Mouse (Mus musculus) embryonic facial prominence, embryonic 11.5 days (tissue): Measurements from ENCODE around the gene Prkacb. TPM values are rescaled to one million over a fixed set of nuclear protein-coding genes. Genes with fewer than 3 reads are reported as not detected.

ENCODE experiments used
- ATAC-seq: fragments of 200-750 bp; cut with Nextera tagmentation; replicated peaks from 2 replicates; pipeline ENCODE4 v1.8.0; 2017; ENCODE audit warnings: low read depth; ENCODE audit not compliant: insufficient number of reproducible peaks, low FRiP score, low TSS enrichment
- DNase-seq: peaks from one replicate; pipeline ENCODE4 v3.0.0-alpha.2; 2015; ENCODE audit warnings: low spot score
- H3K27ac ChIP-seq: fragments of 300-500 bp; sonication (generic); replicated peaks from 2 replicates; pipeline ENCODE4 v1.5.1; 2014; ENCODE audit warnings: mild to moderate bottlenecking, low read depth, low read length, control low read depth
- H3K27me3 ChIP-seq: fragments of 300-500 bp; sonication (generic); 2 replicates; pipeline ENCODE4 v1.6.1; 2014; ENCODE audit warnings: mild to moderate bottlenecking, low read length, moderate library complexity, mixed read lengths; ENCODE audit not compliant: control insufficient read depth, insufficient read depth
- H3K36me3 ChIP-seq: fragments of 300-500 bp; sonication (generic); replicated peaks from 2 replicates; pipeline ENCODE4 v1.6.1; 2014; ENCODE audit warnings: low read depth, mild to moderate bottlenecking, low read length, moderate library complexity, mixed read lengths; ENCODE audit not compliant: control insufficient read depth, insufficient read depth
- H3K4me1 ChIP-seq: fragments of 300-500 bp; sonication (generic); 2 replicates; pipeline ENCODE4 v1.6.1; 2014; ENCODE audit warnings: low read length, mixed read lengths; ENCODE audit not compliant: control insufficient read depth, insufficient read depth
- H3K4me2 ChIP-seq: fragments of 300-500 bp; sonication (generic); 2 replicates; pipeline ENCODE4 v1.6.1; 2014; ENCODE audit warnings: low read depth, mild to moderate bottlenecking, control low read depth, low read length, moderate library complexity
- H3K4me3 ChIP-seq: fragments of 300-500 bp; sonication (generic); 2 replicates; pipeline ENCODE4 v1.5.1; 2014; ENCODE audit warnings: low read depth, low read length, control low read depth
- H3K9ac ChIP-seq: fragments of 300-500 bp; sonication (generic); replicated peaks from 2 replicates; pipeline ENCODE4 v1.6.1; 2014; ENCODE audit warnings: mild to moderate bottlenecking, control low read depth, low read length
- H3K9me3 ChIP-seq: fragments of 300-500 bp; sonication (generic); replicated peaks from 2 replicates; pipeline ENCODE4 v1.6.1; 2016; ENCODE audit warnings: mild to moderate bottlenecking, low read length, inconsistent platforms, mixed read lengths; ENCODE audit not compliant: control insufficient read depth
- whole genome bisulfite sequencing: fragments of 180-500 bp; shearing (Covaris S2); extraction: QIAGEN DNeasy Blood & Tissue Kit; methylation state at CpG from one replicate; pipeline ENCODE4 v1.1.7; 2014; 5-methylcytosine and 5-hydroxymethylcytosine counted together
- polyA plus RNA-seq: library from polyadenylated mRNA; unstranded; fragments of >200 nt; fragmentation: Nextera tagmentation; extraction: Ambion mirVana; gene quantifications from 2 replicates; pipeline ENCODE4 v1.2.1, GENCODE M21; 2014

Gene Prkacb
- polyA plus RNA-seq, 1 experiment from 2014 or later, result 78.1 TPM

DNA sequence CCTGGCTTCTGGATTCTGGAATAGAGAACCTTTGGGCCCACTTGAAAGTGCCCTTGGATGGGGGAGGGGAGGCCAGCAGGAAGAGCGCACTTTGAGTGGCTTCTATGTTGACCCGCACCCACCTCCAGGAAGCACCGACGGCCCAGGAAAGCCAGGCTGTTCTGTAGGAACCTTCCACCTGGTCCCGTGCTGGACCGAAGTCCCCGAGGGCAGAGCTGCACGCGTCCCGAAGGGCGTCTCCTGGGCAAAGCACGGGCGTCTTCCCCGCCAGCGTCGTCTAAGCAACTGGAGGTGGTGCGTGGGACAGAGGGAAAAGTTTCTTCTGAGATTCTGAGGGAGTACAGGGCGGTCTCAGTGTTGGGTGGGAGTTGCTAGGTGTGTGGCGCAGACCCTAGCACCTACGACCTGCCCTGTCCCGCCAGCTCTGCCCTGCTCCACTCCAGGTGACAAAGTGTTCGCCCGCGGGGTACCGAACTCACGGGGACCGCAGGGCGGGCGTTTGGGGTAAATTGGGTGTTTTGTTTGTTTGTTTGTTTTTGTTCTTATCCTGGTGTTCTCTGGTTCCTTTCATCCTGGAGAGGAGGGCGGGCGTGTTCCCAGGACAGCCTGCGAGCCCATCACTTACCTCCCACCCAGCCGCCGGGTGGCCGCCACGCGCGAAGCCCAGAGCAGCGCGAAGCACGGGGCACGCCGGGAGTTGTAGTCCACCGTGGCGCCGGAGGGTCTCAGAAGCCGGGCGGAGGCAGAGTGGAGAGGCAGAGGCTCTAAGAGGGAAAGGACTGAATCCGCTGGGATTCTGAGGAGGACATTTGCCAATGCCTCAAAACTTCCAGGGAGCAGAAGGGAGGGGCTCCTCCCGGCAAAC, 127.7 kb downstream of the Prkacb start, which contains the start of gene Samd13:
Gene Samd13 (minus strand): TSS at position 782 of the 865 bp plus-strand sequence.
- Histone ChIP-seq H3K9me3 (no peaks in the 10 kb centered on the region), H3K4me2 (peak within 1 kb of the TSS; percentile 85), H3K9ac (peak within 1 kb of the TSS; percentile 72), H3K36me3 (no peaks in the 10 kb centered on the region), H3K4me1 (no peaks in the 10 kb centered on the region), H3K4me3 (peak within 1 kb of the TSS; percentile 51), H3K27me3 (no peaks in the 10 kb centered on the region), H3K27ac (no peak within 1 kb of the TSS)
- DNase-seq, result peak; percentile 91
- WGBS, result 3% methylated on average over 50 of the region's 50 CpGs
- ATAC-seq, result peak; percentile 91

DNA sequence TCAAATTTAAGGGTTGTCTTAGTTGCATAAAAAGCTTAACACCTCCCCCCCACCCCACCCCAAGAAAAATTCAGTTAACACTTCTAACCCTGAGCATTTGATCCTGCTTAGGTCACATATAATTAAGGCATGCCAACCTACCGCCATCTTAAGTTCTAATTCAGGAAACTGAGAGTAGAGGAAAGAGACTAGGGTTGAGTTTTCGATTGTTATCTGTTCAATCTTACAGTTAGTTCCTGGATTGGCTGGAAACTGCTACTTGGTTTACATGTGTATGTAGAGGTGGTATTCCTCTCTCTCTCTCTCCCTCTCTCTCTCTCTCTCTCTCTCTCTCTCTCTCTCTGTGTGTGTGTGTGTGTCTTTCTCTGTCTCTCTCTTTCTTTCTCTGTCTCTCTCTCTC, 129.7 kb downstream of the Prkacb start:
- H3K4me1 ChIP-seq, result no peaks in the 10 kb centered on the region
- H3K4me3 ChIP-seq, result no peak overlapping the region
- ATAC-seq, result no peak
- DNase-seq, result no peak
- no peak overlapping the region for H3K4me2 ChIP-seq
- no peaks in the 10 kb centered on the region for H3K27me3 ChIP-seq
- H3K27ac ChIP-seq, result no peak overlapping the region
- WGBS, result 62% methylated on average over 2 of the region's 2 CpGs
- no peaks in the 10 kb centered on the region for H3K9me3 ChIP-seq
- no peak overlapping the region for H3K9ac ChIP-seq
- no peaks in the 10 kb centered on the region for H3K36me3 ChIP-seq

DNA sequence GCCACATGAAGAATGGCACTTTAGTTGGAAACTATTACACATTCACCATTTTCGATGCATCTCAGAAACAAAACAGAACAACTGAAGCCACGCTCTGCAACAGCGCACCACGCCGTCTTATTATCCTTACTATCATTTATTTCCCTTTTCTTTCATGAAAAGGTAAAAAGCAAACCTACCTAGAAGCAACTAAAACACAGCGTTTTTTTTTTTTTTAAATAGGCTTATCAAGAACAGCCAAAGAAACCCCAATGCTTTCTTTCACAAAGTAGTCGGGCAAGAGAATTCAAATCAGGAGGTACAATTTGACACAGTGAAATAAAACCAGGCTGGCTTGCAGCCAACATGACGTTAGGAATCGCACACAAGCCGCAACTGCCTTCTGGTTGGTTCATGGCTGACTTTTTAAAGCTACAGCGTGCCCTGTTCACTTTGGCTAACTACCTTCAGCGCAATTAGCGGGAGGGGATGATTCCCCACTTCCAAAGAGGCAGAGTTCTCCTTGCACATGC, 130.6 kb downstream of the Prkacb start:
- Histone ChIP-seq H3K27me3 (no peaks in the 10 kb centered on the region), H3K27ac (no peak overlapping the region), H3K4me1 (no peaks in the 10 kb centered on the region), H3K4me3 (no peak overlapping the region), H3K36me3 (no peaks in the 10 kb centered on the region), H3K4me2 (peak overlapping the region; percentile 5; the same call in 1 of the 2 replicates), H3K9ac (no peak overlapping the region), H3K9me3 (no peaks in the 10 kb centered on the region)
- 54% methylated on average over 13 of the region's 13 CpGs for WGBS
- DNase-seq (peak; percentile 77), ATAC-seq (no peak)

DNA sequence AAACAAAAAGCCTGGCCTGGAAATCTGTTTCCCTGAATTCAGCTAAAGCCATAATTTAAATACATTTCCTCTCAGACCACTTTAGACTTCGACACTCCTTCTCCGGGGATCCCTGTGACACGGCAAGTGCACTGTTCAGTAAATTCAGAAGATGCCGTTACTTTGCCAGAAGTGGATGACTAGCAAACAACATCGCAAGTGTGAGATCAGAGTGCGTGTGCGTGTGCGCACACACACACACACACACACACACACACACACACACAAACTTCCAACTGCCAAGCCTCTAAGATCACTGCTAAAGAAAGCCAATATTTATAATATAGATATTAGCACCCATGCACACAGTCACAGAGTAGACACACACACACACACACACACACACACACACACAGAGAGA, 131.1 kb downstream of the Prkacb start:
- 81% methylated on average over 8 of the region's 8 CpGs for WGBS
- Histone ChIP-seq H3K36me3 (no peaks in the 10 kb centered on the region), H3K4me3 (no peak overlapping the region), H3K4me1 (no peaks in the 10 kb centered on the region), H3K9ac (no peak overlapping the region), H3K27me3 (no peaks in the 10 kb centered on the region), H3K9me3 (no peaks in the 10 kb centered on the region), H3K27ac (no peak overlapping the region), H3K4me2 (no peak overlapping the region)
- DNase-seq (peak; percentile 6), ATAC-seq (no peak)

DNA sequence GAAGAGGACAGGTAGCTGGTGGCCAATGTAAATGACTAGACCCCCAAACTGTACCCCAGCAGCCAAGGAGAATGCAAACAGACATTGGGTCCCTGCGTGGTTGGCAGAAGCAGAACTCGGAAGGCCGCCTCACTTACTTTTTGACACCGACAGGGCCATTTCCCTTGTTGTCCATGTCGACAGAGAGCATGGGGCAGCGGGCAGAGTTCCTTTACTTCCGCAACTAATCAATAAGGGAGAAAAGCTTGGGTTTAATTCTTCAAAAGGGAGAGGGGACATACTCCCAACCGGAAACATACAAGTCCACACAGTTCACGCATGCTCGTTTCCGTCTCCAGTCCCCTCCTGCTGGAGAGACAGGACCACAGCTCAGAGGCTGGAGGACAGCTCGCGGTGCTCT, 132.2 kb downstream of the Prkacb start:
- H3K36me3 ChIP-seq, result no peaks in the 10 kb centered on the region
- no peaks in the 10 kb centered on the region for H3K4me1 ChIP-seq
- ATAC-seq, result no peak
- H3K4me2 ChIP-seq, result no peak overlapping the region
- H3K9ac ChIP-seq, result no peak overlapping the region
- H3K27me3 ChIP-seq, result no peaks in the 10 kb centered on the region
- no peak for DNase-seq
- H3K27ac ChIP-seq, result no peak overlapping the region
- 92% methylated on average over 13 of the region's 13 CpGs for WGBS
- H3K9me3 ChIP-seq, result no peaks in the 10 kb centered on the region
- no peak overlapping the region for H3K4me3 ChIP-seq

DNA sequence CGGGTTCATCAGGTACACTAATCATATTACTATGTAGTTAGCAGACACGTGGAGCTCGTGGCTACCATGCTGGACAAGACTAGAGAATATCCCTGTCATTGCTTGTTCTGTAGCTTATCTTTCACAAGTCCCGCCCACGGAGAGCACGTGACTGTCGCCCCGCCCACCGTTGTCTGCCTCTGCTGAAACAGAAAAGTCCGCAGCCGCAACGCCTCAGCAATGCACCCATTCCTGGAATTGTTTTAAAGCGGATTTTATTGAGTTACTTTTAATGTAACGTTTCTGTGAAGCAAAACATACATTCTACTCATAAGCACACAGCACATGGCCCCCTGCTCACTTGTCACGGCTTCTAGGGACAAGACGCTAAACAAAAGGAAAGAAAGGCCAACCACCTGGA, 133.1 kb downstream of the Prkacb start:
- Histone ChIP-seq H3K4me1 (no peaks in the 10 kb centered on the region), H3K4me3 (no peak overlapping the region), H3K4me2 (no peak overlapping the region), H3K9me3 (no peaks in the 10 kb centered on the region), H3K36me3 (no peaks in the 10 kb centered on the region), H3K9ac (no peak overlapping the region), H3K27ac (no peak overlapping the region), H3K27me3 (no peaks in the 10 kb centered on the region)
- DNase-seq (no peak), ATAC-seq (no peak)
- 93% methylated on average over 16 of the region's 16 CpGs for WGBS

Other genes starting within 250 kb of the Prkacb start
- not detected in 2 replicates for gene Uox, start 242.6 kb downstream of the Prkacb start, polyA plus RNA-seq
- gene Dnase2b, start 197.4 kb downstream of the Prkacb start, polyA plus RNA-seq, result not detected in 2 replicates
- not detected in 2 replicates for gene 4930503B20Rik, start 161.7 kb downstream of the Prkacb start, polyA plus RNA-seq
- gene Samd13, start 127.4 kb downstream of the Prkacb start, polyA plus RNA-seq, result 0.86 and 1.2 TPM in 2 replicates
- gene Ttll7, start 39.4 kb upstream of the Prkacb start, polyA plus RNA-seq, result 7.3 and 7.6 TPM in 2 replicates